Mouse (Mus musculus) intestine, embryonic 15.5 days (tissue): ENCODE measurements around the gene Gm3633. TPM values are rescaled to one million over a fixed set of nuclear protein-coding genes. Genes with fewer than 3 reads are reported as not detected.
"Not testable (repeated sequence)": the region's sequence is repeated elsewhere in the genome, so short reads cannot be mapped to it uniquely, and the experiment has no call there.

Experiments used
- ATAC-seq: fragments of 200-750 bp; cut with Nextera tagmentation; 2 replicates; pipeline ENCODE4 v1.8.0; 2017; ENCODE audit warnings: moderate TSS enrichment, moderate library complexity
- H3K27ac ChIP-seq: fragments of 300-500 bp; sonication (generic); 2 replicates; pipeline ENCODE4 v1.5.1; 2015; ENCODE audit warnings: mild to moderate bottlenecking, inconsistent platforms
- H3K27me3 ChIP-seq: fragments of 300-500 bp; sonication (generic); replicated peaks from 2 replicates; pipeline ENCODE4 v1.6.1; 2015; ENCODE audit warnings: inconsistent platforms
- H3K36me3 ChIP-seq: fragments of 300-500 bp; sonication (generic); 2 replicates; pipeline ENCODE4 v1.6.1; 2015; ENCODE audit warnings: inconsistent platforms
- H3K4me1 ChIP-seq: fragments of 300-500 bp; sonication (generic); replicated peaks from 2 replicates; pipeline ENCODE4 v1.6.1; 2015; ENCODE audit warnings: inconsistent platforms
- H3K4me2 ChIP-seq: fragments of 300-500 bp; sonication (generic); replicated peaks from 2 replicates; pipeline ENCODE4 v1.6.1; 2015; ENCODE audit warnings: mild to moderate bottlenecking, inconsistent platforms
- H3K4me3 ChIP-seq: fragments of 300-500 bp; sonication (generic); replicated peaks from 2 replicates; pipeline ENCODE4 v1.5.1; 2015; ENCODE audit warnings: inconsistent platforms
- H3K9ac ChIP-seq: fragments of 300-500 bp; sonication (generic); 2 replicates; pipeline ENCODE4 v1.6.1; 2015; ENCODE audit warnings: inconsistent platforms
- H3K9me3 ChIP-seq: fragments of 300-500 bp; sonication (generic); 2 replicates; pipeline ENCODE4 v1.6.1; 2016; ENCODE audit warnings: inconsistent platforms
- WGBS: fragments of 180-500 bp; shearing (Covaris S2); methylation state at CpG from one replicate; pipeline ENCODE4 v1.1.7; 2015; 5-methylcytosine and 5-hydroxymethylcytosine counted together
- polyA plus RNA-seq: library from polyadenylated mRNA; unstranded; fragments of >200 nt; fragmentation: Nextera tagmentation; extraction: Ambion mirVana; gene quantifications from 2 replicates; pipeline ENCODE4 v1.2.1, GENCODE M21; 2015

Gm3633 gene
- not detected in 2 replicates for polyA plus RNA-seq

DNA sequence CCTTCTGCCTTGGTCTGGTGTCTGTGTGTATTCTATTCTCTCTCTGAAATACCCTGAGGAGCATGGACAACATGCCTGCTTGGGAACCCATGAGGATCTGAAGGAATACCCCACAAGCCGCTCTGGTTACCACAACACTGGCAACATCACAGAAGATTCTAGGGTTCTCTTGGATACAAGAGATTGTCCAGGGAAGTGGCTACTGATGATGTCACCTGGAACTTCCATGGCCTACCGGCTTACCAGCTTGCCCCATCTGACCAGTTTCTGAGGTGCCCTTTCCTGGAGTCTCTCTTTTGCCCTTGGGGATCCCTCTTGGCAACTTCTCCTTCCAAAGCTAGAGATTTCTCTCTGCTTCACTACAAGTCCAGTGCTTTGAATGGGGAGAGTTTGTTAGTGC is at the start of gene Gm3633:
Gene Gm3633, minus strand, starts transcription at position 101 of the 400 bp plus-strand sequence.
- H3K4me3 ChIP-seq, H3K36me3 ChIP-seq, H3K4me2 ChIP-seq, ATAC-seq, H3K27ac ChIP-seq, H3K27me3 ChIP-seq, H3K4me1 ChIP-seq, H3K9me3 ChIP-seq, H3K9ac ChIP-seq: not testable (repeated sequence)
- WGBS = 70% methylated on average over 1 of the region's 2 CpGs

DNA sequence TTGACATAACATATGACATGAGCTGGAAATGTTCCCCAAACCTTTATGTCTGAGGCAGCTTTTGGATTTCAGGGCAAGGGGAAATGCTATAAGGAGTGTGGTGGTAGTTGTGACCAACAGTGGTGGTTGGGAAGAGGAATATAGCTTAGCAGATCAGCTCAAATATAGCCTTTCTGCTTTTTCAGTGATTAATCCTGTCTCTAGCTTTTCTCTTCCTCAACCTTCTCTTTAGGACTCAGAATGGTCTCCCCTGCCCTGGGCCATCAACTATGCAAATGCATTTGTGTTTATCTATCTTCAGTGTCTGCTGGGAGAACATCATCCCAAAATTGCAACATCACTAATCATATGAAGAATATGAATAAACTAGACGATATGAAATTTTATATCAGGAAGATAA is 13.9 kb upstream of the Gm3633 start, which contains the start of gene Gm10378:
Gene Gm10378, plus strand, starts transcription at position 301 of the 400 bp plus-strand sequence.
- H3K9ac ChIP-seq, H3K4me3 ChIP-seq, ATAC-seq, H3K9me3 ChIP-seq, H3K4me1 ChIP-seq, H3K27ac ChIP-seq, H3K4me2 ChIP-seq, H3K36me3 ChIP-seq, H3K27me3 ChIP-seq: not testable (repeated sequence)
- WGBS = no CpG with 5 or more reads among the region's 1 CpGs

DNA sequence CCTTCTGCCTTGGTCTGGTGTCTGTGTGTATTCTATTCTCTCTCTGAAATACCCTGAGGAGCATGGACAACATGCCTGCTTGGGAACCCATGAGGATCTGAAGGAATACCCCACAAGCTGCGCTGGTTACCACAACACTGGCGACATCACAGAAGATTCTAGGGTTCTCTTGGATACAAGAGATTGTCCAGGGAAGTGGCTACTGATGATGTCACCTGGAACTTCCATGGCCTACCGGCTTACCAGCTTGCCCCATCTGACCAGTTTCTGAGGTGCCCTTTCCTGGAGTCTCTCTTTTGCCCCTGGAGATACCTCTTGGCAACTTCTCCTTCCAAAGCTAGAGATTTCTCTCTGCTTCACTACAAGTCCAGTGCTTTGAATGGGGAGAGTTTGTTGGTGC is 41.9 kb downstream of the Gm3633 start, which contains the start of gene Gm17124:
Gene Gm17124, minus strand, starts transcription at position 101 of the 400 bp plus-strand sequence.
- H3K36me3 ChIP-seq, H3K4me2 ChIP-seq, H3K4me3 ChIP-seq, H3K9me3 ChIP-seq, H3K4me1 ChIP-seq, H3K27me3 ChIP-seq, H3K27ac ChIP-seq, ATAC-seq, H3K9ac ChIP-seq: not testable (repeated sequence)
- WGBS = no CpG with 5 or more reads among the region's 3 CpGs

Other genes with a start within 250 kb of the Gm3633 start
- gene Gm8005, start 202.2 kb downstream of the Gm3633 start, polyA plus RNA-seq = not detected in 2 replicates
- gene Gm8011, start 178.0 kb downstream of the Gm3633 start, polyA plus RNA-seq = not detected in 2 replicates
- gene Gm8020, start 139.6 kb downstream of the Gm3633 start, polyA plus RNA-seq = not detected in 2 replicates
- gene Gm8024, start 117.6 kb downstream of the Gm3633 start, polyA plus RNA-seq = not detected in 2 replicates
- gene Gm17124, start 42.0 kb downstream of the Gm3633 start, polyA plus RNA-seq = not detected in 2 replicates
- gene Gm10378, start 14.0 kb upstream of the Gm3633 start, polyA plus RNA-seq = not detected in 2 replicates
- not detected in 2 replicates for gene Gm3015, start 126.9 kb upstream of the Gm3633 start, polyA plus RNA-seq
- not detected in 2 replicates for gene Gm10377, start 156.1 kb upstream of the Gm3633 start, polyA plus RNA-seq
- not detected in 2 replicates for gene Gm21977, start 211.6 kb upstream of the Gm3633 start, polyA plus RNA-seq